Mouse (Mus musculus) left cerebral cortex, postnatal 36 days (tissue): ENCODE measurements around the gene Gse1. TPM values are rescaled to one million over a fixed set of nuclear protein-coding genes. Genes with fewer than 3 reads are reported as not detected.

Source experiments
- DNase-seq, 2 experiments: peaks; one replicate each; pipeline ENCODE4 v3.0.0; 2021 to 2022; ENCODE audit warnings: low spot score in 2 of 2, mixed read lengths in 1 of 2
- intact Hi-C: fragments of 180-260 bp; cut with DNase I; formaldehyde crosslinking; loops from one replicate; pipeline ENCODE4 v1.15.1; 2025
- total RNA-seq, 2 experiments: library from RNA; stranded (reverse); gene quantifications; 2 replicates each; pipeline ENCODE4 v1.2.3; 2021

Gene Gse1
- total RNA-seq, 2 experiments from 2014 or later, result 64.1 to 87.6 TPM

GRCm38 (mm10) chr8:120377803-120378189 is 149.5 kb downstream of the Gse1 start:
- DNase-seq, result no peak
- intact Hi-C loops, result no loop called here

GRCm38 (mm10) chr8:120378306-120378705 is 150.1 kb downstream of the Gse1 start:
- DNase-seq, result no peak
- intact Hi-C loops, result no loop called here

DNA sequence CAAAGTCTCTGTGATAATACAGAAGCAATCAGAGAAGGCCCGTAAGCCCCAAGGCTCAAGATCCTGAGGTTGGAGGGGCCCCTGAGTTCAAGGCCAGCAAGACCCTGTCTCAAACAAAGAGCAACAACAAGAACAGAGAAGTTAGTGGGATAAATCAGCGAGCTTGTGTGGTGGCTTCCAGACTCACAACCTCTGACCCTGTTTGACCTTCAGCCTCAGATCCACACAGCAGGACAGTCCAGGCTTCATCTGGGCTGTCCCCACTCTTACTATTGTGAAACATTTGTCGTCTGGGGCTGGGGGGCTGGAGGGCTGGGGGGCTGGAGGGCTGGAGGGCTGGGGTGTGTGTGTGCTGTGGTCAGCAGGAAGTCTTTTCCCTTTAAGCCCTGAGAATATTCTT is 150.8 kb downstream of the Gse1 start:
- no peak for DNase-seq
- intact Hi-C loops, result no loop called here

DNA sequence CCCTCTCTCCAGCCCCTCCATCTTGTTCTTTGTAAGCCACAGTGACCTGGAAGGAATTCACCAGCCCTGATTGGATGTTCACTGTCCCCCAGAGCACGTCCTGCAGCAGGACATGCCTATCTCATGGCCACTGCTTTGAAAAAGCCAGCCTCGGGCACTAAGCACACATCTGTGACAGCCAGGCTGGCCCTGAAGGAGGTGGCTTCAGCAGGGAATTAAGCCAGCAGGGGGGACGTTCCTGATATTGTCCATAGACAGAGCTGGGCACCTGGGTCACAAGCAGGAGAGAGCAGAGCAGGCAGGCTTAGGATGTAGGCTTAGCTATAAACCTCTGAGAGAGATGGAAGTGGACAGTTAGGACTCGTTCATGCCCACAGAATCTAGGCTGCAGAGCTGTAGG is 153.6 kb downstream of the Gse1 start:
- intact Hi-C loops, result loop anchor here (1.0 to 5.0 kb wide), 2 partner anchors 30 to 35 kb away; no protein-coding TSS in a partner anchor
- DNase-seq, result no peak

DNA sequence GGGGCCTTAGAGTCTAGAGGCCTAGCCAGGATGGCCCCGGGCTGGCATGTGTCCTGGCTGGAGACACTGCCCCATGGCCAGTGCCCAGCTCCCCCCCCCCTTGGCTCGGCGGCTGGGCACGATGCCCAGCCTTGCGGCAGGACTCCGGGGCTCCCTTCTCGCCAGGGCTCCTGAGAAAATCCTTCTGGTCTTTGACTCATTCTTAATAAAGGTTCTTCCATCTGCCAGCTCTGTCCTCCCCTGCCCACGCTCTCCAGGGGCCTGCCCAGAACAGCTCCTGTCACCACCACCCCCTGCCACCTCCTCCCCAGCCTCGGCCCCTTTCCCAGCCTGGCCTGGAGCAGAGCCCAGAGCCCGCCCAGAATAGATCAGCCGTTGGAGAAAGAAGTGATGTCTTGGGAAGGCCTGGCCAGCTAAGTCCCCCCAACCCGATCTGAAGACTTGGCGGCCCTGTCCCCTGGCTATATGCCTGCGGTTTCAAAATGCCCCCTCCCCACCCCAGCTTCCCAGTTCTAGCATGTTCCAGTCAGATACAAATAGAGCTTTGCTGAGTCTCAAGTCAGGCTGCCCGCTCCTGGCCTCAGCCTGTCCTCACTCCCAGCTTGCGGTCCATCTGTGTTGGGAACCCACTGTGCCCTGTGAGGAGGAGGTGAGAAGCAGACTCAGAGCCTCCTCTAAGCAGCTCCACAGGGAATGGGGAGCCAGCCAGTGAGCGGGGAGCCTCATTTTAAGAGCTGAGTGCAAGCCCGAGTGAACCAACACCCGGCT is 154.4 kb downstream of the Gse1 start:
- intact Hi-C loops, result loop anchor here (1.0 to 5.0 kb wide), 2 partner anchors 30 to 35 kb away; no protein-coding TSS in a partner anchor
- peak; percentile 92 to 96 for DNase-seq

GRCm38 (mm10) chr8:120383204-120383560 is 154.9 kb downstream of the Gse1 start:
- no peak for DNase-seq
- intact Hi-C loops, result loop anchor here (5.0 kb wide), 1 partner anchor 34 kb away; no protein-coding TSS in a partner anchor

DNA sequence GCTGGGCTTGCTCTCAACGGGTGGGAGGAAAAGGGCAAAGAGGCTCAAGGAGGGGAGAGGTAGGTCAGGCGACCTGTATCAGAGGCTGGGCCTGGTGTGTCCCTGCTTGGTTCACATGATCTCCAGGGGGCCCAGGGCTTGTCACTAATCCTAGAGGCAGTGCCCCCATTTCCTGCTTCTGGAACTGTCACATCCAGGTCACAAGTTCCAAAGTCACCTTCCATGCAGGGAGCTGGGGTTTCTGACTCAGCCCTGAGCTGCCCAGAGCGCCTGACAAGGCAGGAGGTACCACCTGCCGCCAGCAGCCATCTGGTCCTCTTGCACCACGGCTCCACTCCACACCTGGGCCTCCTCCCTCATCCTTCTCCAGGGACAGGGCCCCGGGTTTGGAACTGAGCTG is 155.5 kb downstream of the Gse1 start:
- no peak for DNase-seq
- intact Hi-C loops, result loop anchor here (5.0 kb wide), 1 partner anchor 34 kb away; no protein-coding TSS in a partner anchor

DNA sequence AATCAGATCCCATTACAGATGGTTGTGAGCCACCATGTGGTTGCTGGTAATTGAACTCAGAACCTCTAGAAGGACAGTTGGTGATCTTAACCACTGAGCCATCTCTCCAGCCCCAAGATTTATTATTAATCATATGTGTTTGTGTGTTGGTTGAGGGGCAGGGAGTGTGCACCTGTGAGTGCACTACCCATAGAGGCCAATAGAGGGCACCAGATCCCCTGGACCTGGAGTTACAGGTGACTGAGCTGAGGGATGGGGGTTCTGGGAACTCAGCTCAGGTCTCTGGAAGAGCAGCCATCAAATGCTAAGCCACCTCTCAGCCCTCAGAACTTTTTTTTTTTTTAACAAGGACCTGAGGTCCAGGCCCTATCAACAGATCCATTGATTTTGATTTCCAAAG is 156.5 kb downstream of the Gse1 start:
- intact Hi-C loops, result loop anchor here (5.0 kb wide), 1 partner anchor 33 kb away; no protein-coding TSS in a partner anchor
- DNase-seq, result no peak

- intact Hi-C loops, result no loop called here
- no peak for DNase-seq
Measured at GRCm38 (mm10) chr8:120388246-120388645, 160.0 kb downstream of the Gse1 start.

DNA sequence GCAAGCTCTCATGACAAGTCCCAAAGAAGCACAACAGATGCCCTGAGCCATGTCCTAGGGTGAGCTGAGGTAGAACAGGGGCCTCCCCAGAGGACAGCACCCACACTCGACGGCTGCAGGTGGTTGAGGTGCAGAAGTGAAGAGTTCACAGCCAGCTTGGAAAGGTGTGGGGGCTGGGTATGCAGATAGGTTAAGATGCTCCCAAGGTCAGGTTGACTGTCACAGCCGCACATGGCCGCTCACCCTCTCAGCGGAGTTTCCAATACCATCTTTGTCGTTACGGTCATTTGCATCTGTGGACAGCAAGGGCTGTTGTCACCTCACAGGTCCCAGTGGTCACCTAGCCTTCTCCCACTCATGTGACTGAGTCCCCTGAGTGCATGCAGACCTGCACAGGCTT is 162.3 kb downstream of the Gse1 start:
- no peak for DNase-seq

GRCm38 (mm10) chr8:120391856-120392255 is 163.6 kb downstream of the Gse1 start:
- intact Hi-C loops, result no loop called here
- no peak for DNase-seq

More for the DNA sequence above, 162.3 kb downstream of the Gse1 start:
- intact Hi-C loops, result no loop called here

GRCm38 (mm10) chr8:120393085-120393484 is 164.8 kb downstream of the Gse1 start:
- DNase-seq, result no peak
- intact Hi-C loops, result no loop called here

- peak; percentile 52 to 62 for DNase-seq
Measured at GRCm38 (mm10) chr8:120393871-120394275, 165.6 kb downstream of the Gse1 start.

DNA sequence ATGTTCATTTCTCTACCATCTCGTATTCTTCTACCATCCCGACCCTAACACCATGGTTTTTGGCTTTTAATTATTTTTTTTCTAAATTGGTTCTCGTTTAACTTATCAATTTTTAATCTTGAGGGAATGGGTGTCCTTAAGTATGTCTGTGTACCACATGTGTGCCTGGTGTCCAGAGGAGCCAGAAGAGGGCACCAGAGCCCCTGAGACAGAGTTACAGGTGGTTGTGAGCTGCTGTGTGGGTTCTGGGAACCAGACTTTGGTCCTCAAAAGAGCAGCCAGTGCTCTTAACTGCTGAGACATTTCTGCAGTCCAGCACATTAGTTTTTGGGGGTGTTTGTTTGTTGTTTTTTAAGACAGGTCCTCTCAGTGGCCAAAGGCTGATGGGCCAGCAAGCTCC is 167.6 kb downstream of the Gse1 start:
- no peak for DNase-seq
- intact Hi-C loops, result no loop called here

More at GRCm38 (mm10) chr8:120393871-120394275, 165.6 kb downstream of the Gse1 start:
- intact Hi-C loops, result no loop called here

DNA sequence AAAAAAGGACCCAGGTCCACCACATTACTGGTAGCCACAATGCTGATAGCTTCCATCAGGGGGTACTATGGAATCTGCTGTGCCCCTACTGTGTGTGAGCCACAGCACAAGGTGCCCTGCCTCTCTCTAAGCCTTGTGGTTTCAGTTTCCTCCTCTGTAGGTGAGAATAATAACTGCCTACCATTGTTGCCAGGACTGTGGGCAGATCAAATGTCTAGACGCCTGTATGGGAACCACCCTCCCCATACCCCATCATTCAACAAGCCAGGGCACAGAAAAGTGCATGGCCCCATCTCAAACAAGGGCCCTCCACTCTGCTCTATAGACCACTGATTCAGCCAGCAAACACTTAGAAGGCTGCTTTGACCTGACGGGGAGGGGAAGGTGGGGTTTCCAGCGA is 168.5 kb downstream of the Gse1 start:
- no peak for DNase-seq
- intact Hi-C loops, result no loop called here

DNA sequence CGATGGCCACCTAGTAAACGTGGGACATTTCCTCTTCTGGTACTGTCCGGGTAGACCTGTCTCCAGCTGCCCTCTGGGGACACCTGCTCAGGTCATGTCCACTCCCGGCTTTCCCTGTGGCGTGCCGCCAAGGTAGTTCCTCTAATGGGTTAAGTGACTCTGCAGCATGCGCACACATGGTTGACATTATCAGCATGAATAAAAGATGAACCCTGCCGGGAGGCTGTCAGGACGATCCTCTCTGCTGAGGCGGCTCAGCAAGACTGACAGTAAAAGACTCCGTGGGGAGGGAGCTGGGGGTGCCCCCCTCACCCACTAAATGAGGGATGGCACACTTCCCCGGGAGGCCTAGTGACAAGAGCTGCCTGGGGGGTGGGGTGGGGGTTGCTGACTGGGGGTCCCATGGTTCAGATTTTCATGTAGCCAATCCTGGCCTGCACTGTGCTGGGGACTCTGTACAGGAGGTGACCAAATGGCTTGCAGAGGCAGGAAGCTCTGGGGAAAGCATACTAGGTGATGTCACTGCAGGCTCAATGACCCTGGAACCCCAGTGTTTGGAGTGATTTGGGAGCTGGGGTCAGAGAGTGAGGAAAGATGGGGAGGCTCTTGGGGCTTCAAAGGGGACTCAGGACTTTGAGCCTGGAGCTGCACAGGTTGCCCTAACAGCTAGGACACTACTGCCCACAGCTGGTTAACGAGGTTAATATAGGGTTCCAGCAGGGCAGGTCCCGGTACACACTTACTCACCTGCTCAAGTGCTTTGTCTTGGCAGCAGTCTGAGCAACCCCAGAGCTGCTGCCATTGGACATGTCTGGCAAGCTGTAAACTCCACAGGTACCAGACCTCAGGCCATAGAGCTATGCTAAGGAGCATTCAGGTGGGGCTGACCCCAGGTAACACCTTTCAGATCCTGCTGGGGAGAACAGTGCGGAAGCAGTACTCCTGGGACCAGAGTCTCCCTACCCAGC is 169.5 kb downstream of the Gse1 start:
- intact Hi-C loops, result no loop called here
- DNase-seq, result no peak

DNA sequence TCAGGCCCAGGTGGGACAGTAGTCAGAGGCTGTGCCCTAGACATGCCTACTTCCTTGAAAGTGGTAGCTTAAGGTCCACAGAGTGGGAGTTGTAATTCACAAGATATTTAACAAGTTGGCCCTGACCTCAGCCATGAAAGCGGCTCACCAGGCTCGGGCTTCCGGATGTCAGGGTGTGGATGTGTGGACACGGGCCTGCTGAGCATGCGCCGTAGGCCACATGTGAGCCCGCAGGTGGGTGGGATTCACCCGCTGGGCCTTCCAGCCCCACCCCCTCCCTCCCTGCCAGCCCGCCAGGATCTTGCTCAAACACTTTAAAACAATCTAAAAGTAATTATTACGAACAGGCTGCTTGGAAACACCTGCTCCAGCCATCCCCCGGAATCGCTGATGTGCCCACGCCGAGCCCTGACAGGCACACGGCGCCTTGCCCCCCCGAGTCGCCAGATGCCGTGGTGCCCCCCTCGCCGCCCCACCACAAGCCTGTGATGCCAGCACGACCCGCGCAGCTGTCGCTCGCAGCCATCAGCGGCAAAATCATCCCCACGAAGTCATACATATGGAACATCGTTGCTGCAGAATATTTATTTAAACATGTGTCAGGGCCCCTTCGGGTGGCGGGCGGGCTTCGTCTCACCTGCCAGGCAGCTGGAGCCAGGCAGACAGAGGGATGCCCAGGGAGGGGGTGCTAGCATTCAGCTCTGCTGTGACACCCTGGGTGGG is 171.1 kb downstream of the Gse1 start:
- intact Hi-C loops, result no loop called here
- no peak for DNase-seq

- intact Hi-C loops, result no loop called here
- DNase-seq, result no peak
Measured at GRCm38 (mm10) chr8:120401216-120401615, 173.0 kb downstream of the Gse1 start.

- intact Hi-C loops, result no loop called here
- DNase-seq, result no peak
Measured at GRCm38 (mm10) chr8:120401712-120402111, 173.5 kb downstream of the Gse1 start.
